Comparison of ENCODE assay signal across 12 mouse cellular contexts in genomic region chr12:86647279-86647678, GRCm38 (mm10). TPM values are rescaled to one million over a fixed set of nuclear protein-coding genes. Genes with fewer than 3 reads are reported as not detected.
A peak's percentile ranks its signal among the peaks of the same experiment; 100 is the strongest.
DNase-seq lines count a peak whose midpoint lies in the region; ATAC-seq lines count a peak whose summit lies in the region.
"Had no signal": no experiment of that assay in that cellular context is flagged by ENCODE, and none has a peak within 500 bp of the region (broad histone marks: within the 10 kb centered on the region; RNA-seq: fewer than 3 reads in every experiment).

No protein-coding gene starts in this region.

- no peak overlapping the region for H3K4me3 ChIP-seq in heart, embryonic 13.5 days
- no peak overlapping the region for H3K4me3 ChIP-seq in heart, embryonic 10.5 days
- no peak overlapping the region for H3K4me3 ChIP-seq in midbrain, embryonic 16.5 days (ENCODE audit: low read depth, low read length)
- H3K4me3 ChIP-seq in midbrain, embryonic 15.5 days, result no peak overlapping the region
- H3K4me3 ChIP-seq: embryonic facial prominence, embryonic 12.5 days; left cerebral cortex, adult 2 months had no signal

- no peak overlapping the region; the same call in 1 of the 2 replicates for H3K9ac ChIP-seq in heart, embryonic 13.5 days
- H3K9ac ChIP-seq in midbrain, embryonic 16.5 days (ENCODE audit: low read depth, low read length), result no peak overlapping the region
- H3K9ac ChIP-seq in midbrain, embryonic 15.5 days, result no peak overlapping the region
- H3K9ac ChIP-seq: embryonic facial prominence, embryonic 12.5 days; lung, embryonic 14.5 days had no signal

- ATAC-seq in heart, embryonic 13.5 days (ENCODE audit: extremely low read depth, insufficient number of reproducible peaks, low FRiP score, low TSS enrichment), result no peak
- ATAC-seq in midbrain, embryonic 16.5 days, result no peak
- no peak for ATAC-seq in midbrain, embryonic 15.5 days (replicated peaks)
- ATAC-seq: CD4-positive, CD25-positive, alpha-beta regulatory T cell, adult 4 months had no signal

- no peaks in the 10 kb centered on the region for H3K36me3 ChIP-seq in heart, embryonic 13.5 days
- H3K36me3 ChIP-seq in heart, embryonic 10.5 days, result no peaks in the 10 kb centered on the region
- no peaks in the 10 kb centered on the region for H3K36me3 ChIP-seq in midbrain, embryonic 16.5 days (ENCODE audit: control insufficient read depth, insufficient read depth, low read length)
- H3K36me3 ChIP-seq in midbrain, embryonic 15.5 days (replicated peaks), result no peaks in the 10 kb centered on the region
- H3K36me3 ChIP-seq: embryonic facial prominence, embryonic 12.5 days had no signal

- H3K27ac ChIP-seq in heart, embryonic 13.5 days (replicated peaks), result peak overlapping the region; percentile 55
- no peak overlapping the region for H3K27ac ChIP-seq in heart, embryonic 10.5 days
- H3K27ac ChIP-seq in midbrain, embryonic 16.5 days (ENCODE audit: low read length), result peak overlapping the region; percentile 26; the same call in 1 of the 2 replicates
- no peak overlapping the region for H3K27ac ChIP-seq in midbrain, embryonic 15.5 days
- H3K27ac ChIP-seq: embryonic facial prominence, embryonic 12.5 days; left cerebral cortex, adult 2 months had no signal

- no peaks in the 10 kb centered on the region for H3K9me3 ChIP-seq in heart, embryonic 13.5 days
- no peaks in the 10 kb centered on the region for H3K9me3 ChIP-seq in heart, embryonic 10.5 days
- H3K9me3 ChIP-seq in midbrain, embryonic 16.5 days (replicated peaks; ENCODE audit: control insufficient read depth, low read length, poor library complexity, severe bottlenecking), result no peaks in the 10 kb centered on the region
- no peaks in the 10 kb centered on the region for H3K9me3 ChIP-seq in midbrain, embryonic 15.5 days
- H3K9me3 ChIP-seq: embryonic facial prominence, embryonic 12.5 days had no signal

- no peak overlapping the region for H3K4me2 ChIP-seq in heart, embryonic 13.5 days
- no peak overlapping the region for H3K4me2 ChIP-seq in midbrain, embryonic 16.5 days (ENCODE audit: low read length)
- H3K4me2 ChIP-seq in midbrain, embryonic 15.5 days, result no peak overlapping the region
- H3K4me2 ChIP-seq: embryonic facial prominence, embryonic 12.5 days; lung, embryonic 14.5 days had no signal

- DNase-seq in heart, embryonic 10.5 days (ENCODE audit: low spot score), result no peak
- DNase-seq in forelimb bud, embryonic 11.5 days (ENCODE audit: low read depth, low spot score), result peak; percentile 6
- no peak for DNase-seq in right cerebral cortex, adult 18-20 months
- DNase-seq in left cerebral cortex, adult 8-10 months (ENCODE audit: low spot score in 2 of 2), result no peak
- no peak for DNase-seq in lung, postnatal 4 days
- DNase-seq: lung, embryonic 14.5 days had no signal

- peaks cover 36% of the 10 kb centered on the region for H3K4me1 ChIP-seq in heart, embryonic 13.5 days
- peaks cover 9% of the 10 kb centered on the region for H3K4me1 ChIP-seq in heart, embryonic 10.5 days
- H3K4me1 ChIP-seq in midbrain, embryonic 16.5 days (ENCODE audit: control insufficient read depth, insufficient read depth, low read length), result peaks cover 17% of the 10 kb centered on the region
- peaks cover 24% of the 10 kb centered on the region for H3K4me1 ChIP-seq in midbrain, embryonic 15.5 days

- H3K27me3 ChIP-seq in heart, embryonic 13.5 days (replicated peaks), result no peaks in the 10 kb centered on the region
- no peaks in the 10 kb centered on the region for H3K27me3 ChIP-seq in heart, embryonic 10.5 days (ENCODE audit: insufficient read depth, poor library complexity, severe bottlenecking)
- H3K27me3 ChIP-seq in midbrain, embryonic 16.5 days (ENCODE audit: control insufficient read depth, insufficient read depth, low read depth, low read length), result no peaks in the 10 kb centered on the region
- no peaks in the 10 kb centered on the region for H3K27me3 ChIP-seq in midbrain, embryonic 15.5 days (replicated peaks)
- H3K27me3 ChIP-seq: embryonic facial prominence, embryonic 12.5 days had no signal

- 57% methylated on average over 9 of the region's 9 CpGs for WGBS in heart, embryonic 13.5 days
- 50% methylated on average over 9 of the region's 9 CpGs for WGBS in heart, embryonic 10.5 days
- 43% methylated on average over 9 of the region's 9 CpGs for WGBS in midbrain, embryonic 16.5 days
- WGBS in midbrain, embryonic 15.5 days, result 36% methylated on average over 9 of the region's 9 CpGs

RNA-seq across cellular contexts. Expression of gene Vash1, which starts 31.2 kb away (rescaled TPM):
- 9.3 and 9.8 TPM in 2 replicates for polyA plus RNA-seq in heart, embryonic 13.5 days (2015; fragmentation: Nextera tagmentation; extraction: Ambion mirVana)
- 7.7 and 9.9 TPM in 2 replicates for polyA plus RNA-seq in heart, embryonic 10.5 days (2016; fragmentation: Nextera tagmentation; extraction: Ambion mirVana)
- 30.0 and 35.8 TPM in 2 replicates for polyA plus RNA-seq in midbrain, embryonic 16.5 days (2015; fragmentation: Nextera tagmentation; extraction: Ambion mirVana)
- 36.6 and 41.6 TPM in 2 replicates for polyA plus RNA-seq in midbrain, embryonic 15.5 days (2015; fragmentation: Nextera tagmentation; extraction: Ambion mirVana)
- total RNA-seq in left cerebral cortex, adult 8-10 months (2022), result 10 to 100 TPM; 31.6 to 35.4 (median 32.5) TPM
- polyA plus RNA-seq: CD4-positive, CD25-positive, alpha-beta regulatory T cell, adult 4 months had no signal

Comparison
In these comparisons a context has a peak if more than half of its experiments do, and no peak if none do; other contexts are left out.
1. H3K27ac ChIP-seq: peak in heart, embryonic 13.5 days (single experiment) and midbrain, embryonic 16.5 days (single experiment); none in heart, embryonic 10.5 days (single experiment) and midbrain, embryonic 15.5 days (single experiment).